Mouse (Mus musculus): ENCODE data around the gene Zfp275. TPM values are rescaled to one million over a fixed set of nuclear protein-coding genes. Genes with fewer than 3 reads are reported as not detected.
"Not testable (repeated sequence)": the region's sequence is repeated elsewhere in the genome, so short reads cannot be mapped to it uniquely, and the experiment has no call there.

The Zfp275 gene
- total and polyA plus RNA-seq, 3 experiments, result 15.5 to 19.1 (median 17.9) TPM

DNA sequence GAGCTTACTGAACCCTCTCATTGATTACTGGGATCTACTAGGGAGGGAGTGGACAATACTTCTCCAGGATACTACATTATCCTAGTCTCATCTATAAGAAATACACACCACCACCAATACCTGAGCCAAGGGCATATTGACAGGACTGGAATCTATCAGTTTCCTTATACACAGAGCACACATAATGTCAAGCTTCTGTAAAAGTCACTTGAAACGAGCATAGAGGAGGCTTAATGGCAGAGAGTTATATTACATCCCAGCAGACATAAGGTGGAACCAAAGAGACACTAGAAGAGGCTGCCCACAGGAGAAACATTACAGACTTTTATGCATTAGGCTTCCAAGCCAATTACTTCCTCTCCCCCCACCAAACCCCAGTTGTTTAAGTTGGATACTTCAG lies 42.5 kb downstream of the Zfp275 start:
- Histone ChIP-seq H3K4me1 (ENCODE audit: control insufficient read depth in 1 of 2, insufficient read depth in 2 of 2) (no peaks in the 10 kb centered on the region), H3K27me3 (replicated peaks) (no peaks in the 10 kb centered on the region), H3K36me3 (replicated peaks in 1 of 2; ENCODE audit: control insufficient read depth in 1 of 2, insufficient read depth in 1 of 2, low read length in 1 of 2) (no peaks in the 10 kb centered on the region), H3K4me3 (replicated peaks in 1 of 3; ENCODE audit: low read depth in 2 of 3, low read length in 2 of 3, poor library complexity in 1 of 3) (no peak overlapping the region), H3K79me2 (replicated peaks; ENCODE audit: control insufficient read depth, extremely low read depth, insufficient read depth, poor library complexity, severe bottlenecking) (no peaks in the 10 kb centered on the region), H3K27ac (ENCODE audit: insufficient read depth, low read depth) (no peak overlapping the region), H3K4me2 (ENCODE audit: insufficient read depth, low read depth, poor library complexity, severe bottlenecking) (no peak overlapping the region), H3K9me3 (replicated peaks; ENCODE audit: low read length) (no peaks in the 10 kb centered on the region), H3K9ac (ENCODE audit: insufficient read depth, low read depth) (no peak overlapping the region)
- no peak for DNase-seq (ENCODE audit: extremely low read depth)
- dilution Hi-C loops (cut with MboI; ENCODE audit: extremely low pct_ligation_motif_present, extremely low pct_unique_long_range_greater_than_20kb, low sequenced_read_pairs) (no loop called here), in situ Hi-C loops (cut with MboI; ENCODE audit: low pct_ligation_motif_present, low pct_unique_long_range_greater_than_20kb, low sequenced_read_pairs) (no loop called here)
- no peak for TF ChIP-seq TBP (conservative IDR thresholded peaks at IDR 0.05; ENCODE audit: low read depth, low read length)
- no peak for TF ChIP-seq UBTF (IDR thresholded peaks at IDR 0.05; ENCODE audit: low read depth, low read length)
- TF ChIP-seq POLR2A (IDR thresholded peaks at IDR 0.05; ENCODE audit: low read depth, low read length), result no peak
- TF ChIP-seq MAFK (IDR thresholded peaks at IDR 0.05; ENCODE audit: insufficient replicate concordance, low read length), result no peak
- TF ChIP-seq HCFC1 (IDR thresholded peaks at IDR 0.05; ENCODE audit: low read depth, low read length), result no peak
- TF ChIP-seq EP300 (IDR thresholded peaks at IDR 0.05; ENCODE audit: low read length), result no peak
- no peak for TF ChIP-seq RAD21 (IDR thresholded peaks at IDR 0.05; ENCODE audit: low read depth, low read length)
- TF ChIP-seq USF2 (conservative IDR thresholded peaks at IDR 0.05; ENCODE audit: low read depth, low read length), result no peak
- TF ChIP-seq ZMIZ1 (IDR thresholded peaks at IDR 0.05; ENCODE audit: low read depth, low read length), result no peak
- TF ChIP-seq KAT2A (IDR thresholded peaks at IDR 0.05; ENCODE audit: insufficient replicate concordance, low read length), result no peak

- Histone ChIP-seq H3K4me2 (ENCODE audit: insufficient read depth, low read depth, poor library complexity, severe bottlenecking) (no peak overlapping the region), H3K79me2 (replicated peaks; ENCODE audit: control insufficient read depth, extremely low read depth, insufficient read depth, poor library complexity, severe bottlenecking) (no peaks in the 10 kb centered on the region), H3K4me1 (ENCODE audit: control insufficient read depth in 1 of 2, insufficient read depth in 2 of 2) (no peaks in the 10 kb centered on the region), H3K27me3 (replicated peaks) (no peaks in the 10 kb centered on the region), H3K27ac (ENCODE audit: insufficient read depth, low read depth) (no peak overlapping the region), H3K4me3 (replicated peaks in 1 of 3; ENCODE audit: low read depth in 2 of 3, low read length in 2 of 3, poor library complexity in 1 of 3) (no peak overlapping the region), H3K9ac (ENCODE audit: insufficient read depth, low read depth) (no peak overlapping the region), H3K9me3 (replicated peaks; ENCODE audit: low read length) (no peaks in the 10 kb centered on the region), H3K36me3 (replicated peaks in 1 of 2; ENCODE audit: control insufficient read depth in 1 of 2, insufficient read depth in 1 of 2, low read length in 1 of 2) (no peaks in the 10 kb centered on the region)
- in situ Hi-C loops (cut with MboI; ENCODE audit: low pct_ligation_motif_present, low pct_unique_long_range_greater_than_20kb, low sequenced_read_pairs), result no loop called here
- DNase-seq (ENCODE audit: extremely low read depth), result no peak
- TF ChIP-seq RCOR1 (conservative IDR thresholded peaks at IDR 0.05; ENCODE audit: low read depth, low read length) (no peak), ZKSCAN1 (IDR thresholded peaks at IDR 0.05; ENCODE audit: borderline replicate concordance, low read depth, low read length) (no peak), UBTF (IDR thresholded peaks at IDR 0.05; ENCODE audit: low read depth, low read length) (no peak), SMC3 (IDR thresholded peaks at IDR 0.05; ENCODE audit: low read depth, low read length) (no peak), USF2 (conservative IDR thresholded peaks at IDR 0.05; ENCODE audit: low read depth, low read length) (no peak), KAT2A (IDR thresholded peaks at IDR 0.05; ENCODE audit: insufficient replicate concordance, low read length) (no peak), ELF1 (IDR thresholded peaks at IDR 0.05; ENCODE audit: low read depth, low read length) (no peak)
- dilution Hi-C loops (cut with MboI; ENCODE audit: extremely low pct_ligation_motif_present, extremely low pct_unique_long_range_greater_than_20kb, low sequenced_read_pairs), result no loop called here
Observed at GRCm38 (mm10) chrX:73391481-73391880, 49.1 kb downstream of the Zfp275 start.

DNA sequence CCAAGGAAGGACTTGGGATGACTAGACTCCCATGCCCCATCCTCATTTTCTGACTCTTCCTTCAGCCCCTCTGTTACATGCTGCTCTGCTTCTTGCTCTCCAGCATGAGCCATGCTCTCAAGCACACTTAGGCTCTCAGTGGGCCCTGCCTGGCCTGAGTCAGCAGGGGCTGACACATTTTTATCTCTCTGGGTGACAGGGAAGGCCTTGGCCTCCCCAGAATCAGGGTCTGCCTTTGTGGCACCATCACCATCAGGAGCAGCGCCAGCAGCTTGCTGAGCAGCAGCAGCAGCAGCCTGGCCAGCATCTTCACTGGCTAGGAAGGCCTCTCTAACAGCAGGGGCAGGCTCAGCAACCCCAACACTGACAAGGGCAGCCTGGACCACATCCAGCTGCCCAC lies 54.0 kb downstream of the Zfp275 start:
- H3K27me3 ChIP-seq (replicated peaks), result no peaks in the 10 kb centered on the region
- H3K36me3 ChIP-seq (replicated peaks in 1 of 2; ENCODE audit: control insufficient read depth in 1 of 2, insufficient read depth in 1 of 2, low read length in 1 of 2), result no peaks in the 10 kb centered on the region
- no peak overlapping the region for H3K9ac ChIP-seq (ENCODE audit: insufficient read depth, low read depth)
- H3K4me3 ChIP-seq (replicated peaks in 1 of 3; ENCODE audit: low read depth in 2 of 3, low read length in 2 of 3, poor library complexity in 1 of 3), result no peak overlapping the region
- H3K4me2 ChIP-seq (ENCODE audit: insufficient read depth, low read depth, poor library complexity, severe bottlenecking), result no peak overlapping the region
- H3K79me2 ChIP-seq (replicated peaks; ENCODE audit: control insufficient read depth, extremely low read depth, insufficient read depth, poor library complexity, severe bottlenecking), result no peaks in the 10 kb centered on the region
- H3K9me3 ChIP-seq (replicated peaks; ENCODE audit: low read length), result no peaks in the 10 kb centered on the region
- dilution Hi-C loops (cut with MboI; ENCODE audit: extremely low pct_ligation_motif_present, extremely low pct_unique_long_range_greater_than_20kb, low sequenced_read_pairs), result no loop called here
- H3K27ac ChIP-seq (ENCODE audit: insufficient read depth, low read depth), result no peak overlapping the region
- in situ Hi-C loops (cut with MboI; ENCODE audit: low pct_ligation_motif_present, low pct_unique_long_range_greater_than_20kb, low sequenced_read_pairs), result no loop called here
- DNase-seq (ENCODE audit: extremely low read depth), result no peak
- TF ChIP-seq MAZ (IDR thresholded peaks at IDR 0.05; ENCODE audit: low read depth, low read length) (no peak), ZKSCAN1 (IDR thresholded peaks at IDR 0.05; ENCODE audit: borderline replicate concordance, low read depth, low read length) (no peak), CHD1 (IDR thresholded peaks at IDR 0.05; ENCODE audit: low read depth, low read length) (no peak), RAD21 (IDR thresholded peaks at IDR 0.05; ENCODE audit: low read depth, low read length) (no peak), BHLHE40 (IDR thresholded peaks at IDR 0.05; ENCODE audit: low read depth, low read length) (no peak), SIN3A (IDR thresholded peaks at IDR 0.05; ENCODE audit: low read length) (no peak), E2F4 (IDR thresholded peaks at IDR 0.05; ENCODE audit: insufficient replicate concordance, low read depth, low read length) (no peak), POLR2AphosphoS2 (IDR thresholded peaks at IDR 0.05; ENCODE audit: low read depth, low read length) (no peak), PAX5 (IDR thresholded peaks at IDR 0.05; ENCODE audit: low read length) (no peak), HCFC1 (IDR thresholded peaks at IDR 0.05; ENCODE audit: low read depth, low read length) (no peak)
- H3K4me1 ChIP-seq (ENCODE audit: control insufficient read depth in 1 of 2, insufficient read depth in 2 of 2), result no peaks in the 10 kb centered on the region

- H3K4me1 ChIP-seq (ENCODE audit: control insufficient read depth in 1 of 2, insufficient read depth in 2 of 2); DNase-seq (ENCODE audit: extremely low read depth); dilution Hi-C loops (cut with MboI; ENCODE audit: extremely low pct_ligation_motif_present, extremely low pct_unique_long_range_greater_than_20kb, low sequenced_read_pairs); H3K36me3 ChIP-seq (replicated peaks in 1 of 2; ENCODE audit: control insufficient read depth in 1 of 2, insufficient read depth in 1 of 2, low read length in 1 of 2); in situ Hi-C loops (cut with MboI; ENCODE audit: low pct_ligation_motif_present, low pct_unique_long_range_greater_than_20kb, low sequenced_read_pairs); H3K4me3 ChIP-seq (replicated peaks in 1 of 3; ENCODE audit: low read depth in 2 of 3, low read length in 2 of 3, poor library complexity in 1 of 3); H3K27me3 ChIP-seq (replicated peaks); H3K79me2 ChIP-seq (replicated peaks; ENCODE audit: control insufficient read depth, extremely low read depth, insufficient read depth, poor library complexity, severe bottlenecking); H3K27ac ChIP-seq (ENCODE audit: insufficient read depth, low read depth); H3K9ac ChIP-seq (ENCODE audit: insufficient read depth, low read depth); H3K4me2 ChIP-seq (ENCODE audit: insufficient read depth, low read depth, poor library complexity, severe bottlenecking); H3K9me3 ChIP-seq (replicated peaks; ENCODE audit: low read length): not testable (repeated sequence)
Observed at GRCm38 (mm10) chrX:73398636-73399035, 56.2 kb downstream of the Zfp275 start, which contains the start of gene Gm18336. TSS of gene Gm18336 (minus strand) at chrX:73398736.
